Mouse (Mus musculus) forebrain, embryonic 13.5 days (tissue): ENCODE results near the gene Fam169b. TPM values are rescaled to one million over a fixed set of nuclear protein-coding genes. Genes with fewer than 3 reads are reported as not detected.

Experiments
- ATAC-seq: fragments of 200-750 bp; cut with Nextera tagmentation; 2 replicates; pipeline ENCODE4 v1.8.0; 2017
- H3K27ac ChIP-seq: fragments of 300-500 bp; sonication (generic); 2 replicates; pipeline ENCODE4 v1.5.1; 2015; ENCODE audit warnings: inconsistent platforms, mild to moderate bottlenecking, moderate library complexity
- H3K27me3 ChIP-seq: fragments of 300-500 bp; sonication (generic); 2 replicates; pipeline ENCODE4 v1.6.1; 2015; ENCODE audit warnings: mild to moderate bottlenecking, inconsistent platforms
- H3K36me3 ChIP-seq: fragments of 300-500 bp; sonication (generic); 2 replicates; pipeline ENCODE4 v1.6.1; 2015; ENCODE audit warnings: mild to moderate bottlenecking, inconsistent platforms; ENCODE audit not compliant: poor library complexity, severe bottlenecking
- H3K4me1 ChIP-seq: fragments of 300-500 bp; sonication (generic); 2 replicates; pipeline ENCODE4 v1.6.1; 2015; ENCODE audit warnings: inconsistent platforms
- H3K4me2 ChIP-seq: fragments of 300-500 bp; sonication (generic); 2 replicates; pipeline ENCODE4 v1.6.1; 2015; ENCODE audit warnings: inconsistent platforms, mild to moderate bottlenecking, moderate library complexity
- H3K4me3 ChIP-seq: fragments of 300-500 bp; sonication (generic); 2 replicates; pipeline ENCODE4 v1.5.1; 2015; ENCODE audit warnings: mild to moderate bottlenecking, inconsistent platforms
- H3K9ac ChIP-seq: fragments of 300-500 bp; sonication (generic); 2 replicates; pipeline ENCODE4 v1.6.1; 2015; ENCODE audit warnings: mild to moderate bottlenecking, inconsistent platforms
- H3K9me3 ChIP-seq: fragments of 300-500 bp; sonication (generic); replicated peaks from 2 replicates; pipeline ENCODE4 v1.6.1; 2016; ENCODE audit warnings: inconsistent platforms
- WGBS: fragments of 180-500 bp; shearing (Covaris S2); methylation state at CpG from one replicate; pipeline ENCODE4 v1.1.7; 2015; 5-methylcytosine and 5-hydroxymethylcytosine counted together
- polyA plus RNA-seq: library from polyadenylated mRNA; unstranded; fragments of >200 nt; fragmentation: Nextera tagmentation; extraction: Ambion mirVana; gene quantifications from 2 replicates; pipeline ENCODE4 v1.2.1, GENCODE M21; 2015

Gene Fam169b
- polyA plus RNA-seq, result not detected in 2 replicates

DNA sequence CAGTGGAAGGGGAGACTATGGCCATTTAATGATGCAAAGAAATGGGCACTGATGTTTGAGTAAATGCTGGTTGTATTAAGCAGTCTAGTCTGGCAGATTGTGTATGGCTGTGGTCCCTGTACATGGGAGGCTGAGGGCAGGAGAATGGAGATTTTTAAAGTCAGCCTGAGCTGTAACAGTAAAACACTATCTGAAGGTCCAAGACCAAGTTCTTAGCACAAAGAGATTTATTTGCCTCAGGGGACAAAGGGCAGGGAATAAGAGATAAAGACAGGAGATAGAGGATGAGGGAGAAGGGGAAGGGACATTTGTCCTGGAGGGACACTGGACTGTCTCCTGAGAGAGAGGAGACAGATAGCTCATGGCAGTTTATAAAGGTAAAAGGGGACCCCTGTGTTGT is at the start of gene Fam169b:
TSS of gene Fam169b (plus strand) at position 325 of the 400 bp plus-strand sequence.
- no peak within 1 kb of the TSS for H3K9ac ChIP-seq
- H3K4me1 ChIP-seq, result peaks cover 10% of the 10 kb centered on the region
- no peaks in the 10 kb centered on the region for H3K9me3 ChIP-seq
- peaks cover 28% of the 10 kb centered on the region for H3K27me3 ChIP-seq
- no peak within 1 kb of the TSS for H3K4me2 ChIP-seq
- no peaks in the 10 kb centered on the region for H3K36me3 ChIP-seq
- H3K4me3 ChIP-seq, result no peak within 1 kb of the TSS
- no peak within 1 kb of the TSS for H3K27ac ChIP-seq
- no peak for ATAC-seq

DNA sequence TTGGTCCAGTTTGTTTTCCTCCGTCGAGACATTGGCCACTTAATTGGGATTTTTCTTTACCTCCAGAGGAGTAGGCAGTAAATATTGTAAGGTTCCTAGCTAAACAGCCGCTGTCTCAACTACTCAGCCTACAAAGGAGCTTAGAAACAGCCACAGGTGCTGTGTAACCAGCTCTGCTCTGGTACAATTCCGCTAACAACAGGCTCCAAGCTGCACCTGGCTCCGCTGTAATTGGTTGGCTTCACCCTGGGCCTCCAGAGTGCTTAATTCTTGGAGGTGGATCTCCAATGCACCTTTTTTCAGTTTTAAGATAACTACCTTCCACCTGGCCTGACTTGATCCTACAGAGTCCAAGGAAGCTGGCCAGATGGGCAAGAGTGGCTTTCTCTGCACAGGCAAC is 49.6 kb upstream of the Fam169b start:
- Histone ChIP-seq H3K4me3 (no peak overlapping the region), H3K4me2 (no peak overlapping the region), H3K36me3 (peaks cover 67% of the 10 kb centered on the region), H3K9me3 (no peaks in the 10 kb centered on the region), H3K9ac (no peak overlapping the region), H3K27me3 (no peaks in the 10 kb centered on the region), H3K27ac (no peak overlapping the region; the same call in 1 of the 2 replicates), H3K4me1 (peaks cover 29% of the 10 kb centered on the region)
- no peak for ATAC-seq
- 91% methylated on average over 5 of the region's 5 CpGs for WGBS

DNA sequence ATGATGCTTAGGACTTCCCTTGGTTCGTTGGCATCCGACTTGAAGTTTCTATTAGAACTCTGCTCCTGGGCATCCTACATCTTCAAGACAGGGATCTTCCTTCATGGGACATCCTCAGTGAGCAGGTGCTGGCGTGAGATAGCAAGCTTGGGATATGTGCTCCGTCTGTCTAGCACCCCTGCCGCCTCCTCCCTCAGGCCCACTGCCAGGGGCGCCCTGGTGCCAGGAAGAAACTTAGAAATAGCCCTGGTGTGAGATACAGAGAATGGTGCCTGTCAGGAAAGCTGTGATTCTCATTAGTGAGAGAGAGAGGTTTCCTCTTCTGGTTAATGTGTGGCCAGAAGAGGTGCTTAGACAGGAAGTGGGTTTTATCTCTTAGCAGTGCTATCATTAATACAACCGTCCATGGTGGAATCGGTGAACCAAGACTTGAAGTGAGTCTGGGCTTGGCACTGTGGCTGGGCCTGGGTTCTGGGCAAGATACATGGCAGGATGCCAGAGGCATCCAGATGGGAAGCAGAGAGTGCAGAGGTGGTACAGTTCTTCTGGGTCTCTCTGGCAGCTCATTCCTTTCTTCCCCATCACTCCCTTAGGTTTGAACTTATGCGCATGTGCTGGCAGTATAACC is 48.1 kb upstream of the Fam169b start:
- Histone ChIP-seq H3K4me2 (no peak overlapping the region), H3K27me3 (no peaks in the 10 kb centered on the region), H3K27ac (peak overlapping the region; percentile 20), H3K4me1 (peaks cover 31% of the 10 kb centered on the region), H3K36me3 (peaks cover 57% of the 10 kb centered on the region), H3K9ac (no peak overlapping the region), H3K9me3 (no peaks in the 10 kb centered on the region), H3K4me3 (no peak overlapping the region)
- no peak for ATAC-seq
- whole genome bisulfite sequencing, result 90% methylated on average over 9 of the region's 9 CpGs

DNA sequence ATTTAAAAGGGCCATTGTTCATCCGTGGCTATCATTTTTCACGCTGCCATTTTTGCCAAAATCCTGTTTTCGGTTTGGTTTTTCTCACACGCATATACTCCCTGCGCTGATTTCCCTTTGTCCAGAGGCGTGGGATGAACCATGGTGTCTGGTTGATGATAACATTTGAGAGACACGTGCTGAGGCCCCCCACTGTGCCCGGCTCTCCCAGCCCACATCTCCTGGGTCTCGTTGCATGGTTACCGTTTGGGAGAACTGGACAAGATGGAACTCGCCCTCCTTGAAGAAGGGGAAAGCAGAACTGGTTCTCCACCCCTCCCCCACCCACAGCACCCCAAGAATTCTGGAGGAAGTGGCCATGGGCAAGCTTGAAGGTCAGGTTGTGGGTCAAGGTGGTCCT is 46.6 kb upstream of the Fam169b start:
- ATAC-seq, result no peak
- no peak overlapping the region for H3K9ac ChIP-seq
- H3K27ac ChIP-seq, result no peak overlapping the region
- 87% methylated on average over 11 of the region's 11 CpGs for WGBS
- no peaks in the 10 kb centered on the region for H3K9me3 ChIP-seq
- H3K4me2 ChIP-seq, result no peak overlapping the region
- H3K4me1 ChIP-seq, result peaks cover 25% of the 10 kb centered on the region
- H3K36me3 ChIP-seq, result peaks cover 60% of the 10 kb centered on the region
- H3K4me3 ChIP-seq, result no peak overlapping the region
- no peaks in the 10 kb centered on the region for H3K27me3 ChIP-seq

DNA sequence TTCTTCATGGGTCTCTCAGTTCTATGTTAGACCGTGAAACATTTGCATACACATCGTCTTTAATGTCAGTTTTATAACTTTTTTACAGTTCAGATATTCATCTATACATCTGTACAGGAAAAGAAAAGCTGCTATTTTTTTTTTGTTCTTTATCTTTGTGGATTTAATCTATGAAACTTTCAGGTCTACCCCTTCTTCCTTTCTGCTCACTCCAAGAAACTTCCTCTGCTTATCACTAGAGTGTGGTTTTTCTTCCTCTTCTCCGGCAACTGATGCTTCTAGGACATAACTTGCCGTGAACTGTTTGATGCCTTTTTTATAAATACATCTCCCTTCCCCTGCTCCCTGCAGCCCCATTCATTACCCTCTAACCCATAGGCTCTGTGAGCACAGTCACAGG is 46.0 kb upstream of the Fam169b start:
- no peak overlapping the region for H3K27ac ChIP-seq
- no peak overlapping the region for H3K9ac ChIP-seq
- peaks cover 27% of the 10 kb centered on the region for H3K4me1 ChIP-seq
- H3K36me3 ChIP-seq, result peaks cover 54% of the 10 kb centered on the region
- no peak overlapping the region for H3K4me2 ChIP-seq
- no peaks in the 10 kb centered on the region for H3K27me3 ChIP-seq
- WGBS, result 86% methylated on average over 4 of the region's 4 CpGs
- H3K9me3 ChIP-seq, result no peaks in the 10 kb centered on the region
- H3K4me3 ChIP-seq, result no peak overlapping the region
- no peak for ATAC-seq

DNA sequence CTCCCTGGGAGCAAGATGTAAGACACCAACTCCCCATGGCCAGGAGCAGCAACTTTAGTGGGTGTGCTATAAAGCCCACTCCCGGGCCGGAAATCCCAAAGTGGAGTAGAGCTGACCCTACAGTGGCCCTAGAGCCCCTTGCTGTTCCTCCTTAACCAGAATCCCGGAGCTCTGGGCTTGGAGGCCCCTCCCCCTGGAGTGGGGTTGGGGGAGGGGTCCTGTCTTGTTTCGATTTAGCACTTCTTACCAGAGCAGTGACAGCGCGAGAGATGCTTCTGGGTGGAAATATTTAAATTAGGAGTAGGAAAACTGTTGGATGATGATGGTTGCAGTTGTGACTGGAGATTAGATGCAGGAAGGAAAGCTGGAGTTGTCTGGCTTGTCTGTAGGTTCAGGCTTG is 45.1 kb upstream of the Fam169b start:
- ATAC-seq, result peak; percentile 34; the same call in 1 of the 2 replicates
- H3K4me3 ChIP-seq, result no peak overlapping the region
- peaks cover 27% of the 10 kb centered on the region for H3K4me1 ChIP-seq
- H3K27me3 ChIP-seq, result no peaks in the 10 kb centered on the region
- H3K36me3 ChIP-seq, result peaks cover 50% of the 10 kb centered on the region
- no peaks in the 10 kb centered on the region for H3K9me3 ChIP-seq
- H3K4me2 ChIP-seq, result no peak overlapping the region
- H3K27ac ChIP-seq, result peak overlapping the region; percentile 54
- 42% methylated on average over 6 of the region's 6 CpGs for WGBS
- H3K9ac ChIP-seq, result no peak overlapping the region

DNA sequence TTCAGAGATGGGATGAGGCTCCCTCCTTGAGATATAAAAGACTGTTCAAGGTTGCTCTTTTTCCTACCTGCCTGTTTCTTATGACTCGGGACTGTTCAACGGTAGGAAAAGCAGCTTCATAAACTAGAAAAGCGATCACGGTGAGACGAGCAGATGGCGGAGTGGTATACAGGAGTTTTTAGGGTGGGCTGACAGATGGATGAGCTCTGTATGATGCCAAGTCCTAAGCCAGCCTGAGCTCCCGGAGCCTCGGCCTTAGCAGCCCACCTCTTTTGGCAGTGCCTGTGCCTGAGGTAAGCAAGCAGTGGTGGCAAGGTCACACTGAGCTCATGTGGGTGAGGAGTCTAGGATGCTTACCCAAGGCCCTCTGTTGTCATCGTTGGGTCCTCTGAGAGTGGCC is 42.8 kb upstream of the Fam169b start:
- H3K4me2 ChIP-seq, result no peak overlapping the region
- no peaks in the 10 kb centered on the region for H3K9me3 ChIP-seq
- H3K4me3 ChIP-seq, result no peak overlapping the region
- H3K36me3 ChIP-seq, result peaks cover 33% of the 10 kb centered on the region
- H3K27me3 ChIP-seq, result no peaks in the 10 kb centered on the region
- ATAC-seq, result peak; percentile 40; the same call in 1 of the 2 replicates
- H3K27ac ChIP-seq, result no peak overlapping the region
- WGBS, result 82% methylated on average over 9 of the region's 9 CpGs
- peaks cover 32% of the 10 kb centered on the region for H3K4me1 ChIP-seq
- no peak overlapping the region for H3K9ac ChIP-seq

DNA sequence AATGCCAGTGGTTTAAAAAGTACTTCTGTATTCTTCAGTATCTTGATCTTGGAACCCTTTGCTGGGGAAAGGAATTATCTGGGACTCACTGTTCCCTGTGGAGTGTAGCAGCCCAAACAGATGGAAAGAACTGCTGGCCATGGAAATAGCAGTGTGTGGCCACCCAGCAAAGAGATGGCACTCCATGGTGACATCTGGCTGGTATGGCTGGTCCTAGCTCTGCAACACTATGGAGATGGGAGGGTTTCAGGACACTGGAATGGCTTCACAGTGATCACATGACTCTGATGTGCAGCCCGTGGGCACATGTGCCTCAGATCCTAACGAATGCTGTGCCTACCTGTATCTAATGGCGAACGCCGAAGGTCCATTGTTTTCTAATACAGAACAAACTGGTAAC is 41.1 kb upstream of the Fam169b start:
- H3K27me3 ChIP-seq, result no peaks in the 10 kb centered on the region
- H3K27ac ChIP-seq, result no peak overlapping the region
- no peak overlapping the region for H3K4me3 ChIP-seq
- H3K9me3 ChIP-seq, result no peaks in the 10 kb centered on the region
- no peak for ATAC-seq
- WGBS, result 79% methylated on average over 5 of the region's 5 CpGs
- no peak overlapping the region for H3K9ac ChIP-seq
- H3K4me1 ChIP-seq, result peaks cover 29% of the 10 kb centered on the region
- peaks cover 20% of the 10 kb centered on the region for H3K36me3 ChIP-seq
- no peak overlapping the region for H3K4me2 ChIP-seq

DNA sequence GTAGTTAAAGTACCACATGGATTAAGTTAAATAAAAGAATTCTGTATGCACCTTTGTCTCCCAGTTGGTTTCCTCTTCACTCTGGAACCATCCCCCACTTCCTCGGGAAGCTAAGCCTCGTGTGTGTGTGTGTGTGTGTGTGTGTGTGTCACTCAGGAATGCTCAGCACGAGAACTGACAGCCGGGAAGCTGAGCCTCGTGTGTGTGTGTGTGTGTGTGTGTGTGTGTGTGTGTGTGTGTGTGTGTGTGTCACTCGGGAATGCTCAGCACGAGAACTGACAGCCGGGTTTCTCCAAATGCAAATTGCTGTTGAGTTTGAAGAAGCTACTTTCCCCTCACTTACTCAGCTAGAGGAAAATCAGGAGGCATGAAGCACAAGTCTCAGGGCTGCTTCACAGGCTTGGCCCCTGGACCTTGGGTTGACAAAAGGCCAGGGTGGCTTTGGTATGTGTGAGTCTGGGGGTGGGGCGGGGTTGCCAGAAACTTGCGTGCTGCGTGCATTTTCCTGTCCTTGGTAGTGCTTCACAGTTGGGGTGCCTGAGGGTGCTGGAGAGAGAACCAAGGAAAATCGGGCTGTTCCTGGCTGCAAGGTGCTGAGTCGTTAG is 39.9 kb upstream of the Fam169b start:
- Histone ChIP-seq H3K9me3 (no peaks in the 10 kb centered on the region), H3K9ac (no peak overlapping the region), H3K27me3 (no peaks in the 10 kb centered on the region), H3K4me1 (peaks cover 20% of the 10 kb centered on the region), H3K36me3 (peaks cover 15% of the 10 kb centered on the region), H3K4me3 (no peak overlapping the region), H3K4me2 (no peak overlapping the region), H3K27ac (no peak overlapping the region)
- 26% methylated on average over 13 of the region's 13 CpGs for WGBS
- peak; percentile 43 for ATAC-seq

DNA sequence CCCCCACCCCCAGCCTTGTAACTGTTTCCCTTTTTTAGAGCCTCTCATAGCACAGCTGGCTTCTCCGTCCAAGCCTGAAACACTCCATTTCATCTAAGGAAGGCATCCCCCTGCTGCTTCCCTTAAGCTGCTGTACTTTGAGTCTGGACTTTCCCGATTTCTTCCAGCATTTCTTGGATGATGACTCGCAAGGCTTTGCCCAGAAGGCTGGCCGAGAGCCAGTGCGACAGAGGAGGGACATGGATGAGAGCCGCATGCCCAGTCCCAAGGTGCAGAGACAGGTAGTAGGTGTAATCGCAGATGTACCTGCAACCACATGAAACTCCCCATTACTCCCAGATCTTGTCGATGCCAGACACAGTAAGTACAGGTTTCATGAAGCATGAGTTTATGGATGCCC is 36.8 kb upstream of the Fam169b start:
- Histone ChIP-seq H3K4me1 (peaks cover 15% of the 10 kb centered on the region), H3K9ac (no peak overlapping the region), H3K4me3 (no peak overlapping the region), H3K36me3 (peaks cover under 1% of the 10 kb centered on the region; the same call in 1 of the 2 replicates), H3K27ac (no peak overlapping the region), H3K9me3 (no peaks in the 10 kb centered on the region), H3K27me3 (no peaks in the 10 kb centered on the region), H3K4me2 (no peak overlapping the region)
- WGBS, result 83% methylated on average over 8 of the region's 8 CpGs
- ATAC-seq, result no peak

DNA sequence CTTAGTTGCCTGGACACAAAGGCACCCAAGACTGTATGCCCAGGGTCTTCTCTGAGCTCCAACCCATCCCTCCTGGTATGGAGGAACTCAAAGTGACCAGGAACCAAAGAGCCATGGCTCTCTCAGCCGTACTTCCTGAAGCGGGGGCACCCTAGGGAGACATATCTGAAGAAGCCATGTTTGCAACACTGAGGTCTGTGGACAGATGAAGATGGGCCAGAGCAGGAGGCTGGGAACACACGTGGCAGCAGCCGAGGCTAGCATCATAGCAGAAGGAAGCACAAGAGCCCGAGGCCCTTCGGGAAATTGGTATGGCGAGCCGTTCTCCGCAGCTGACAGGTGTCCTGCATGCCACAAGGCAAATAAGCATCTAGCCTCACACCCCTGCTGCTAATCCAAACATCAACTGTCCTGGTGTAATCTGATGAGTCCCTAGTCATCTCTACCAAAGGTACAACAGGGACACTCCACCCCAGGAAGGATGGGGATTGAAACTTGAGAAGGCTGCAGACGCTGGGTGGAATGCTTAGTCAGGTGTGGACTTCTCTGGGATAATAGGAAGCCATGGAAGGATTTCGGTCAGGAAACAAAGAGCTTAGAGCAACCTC is 34.3 kb upstream of the Fam169b start:
- 63% methylated on average over 11 of the region's 11 CpGs for WGBS
- no peak for ATAC-seq
- no peaks in the 10 kb centered on the region for H3K36me3 ChIP-seq
- no peak overlapping the region for H3K9ac ChIP-seq
- no peaks in the 10 kb centered on the region for H3K27me3 ChIP-seq
- H3K9me3 ChIP-seq, result no peaks in the 10 kb centered on the region
- H3K4me2 ChIP-seq, result no peak overlapping the region
- no peak overlapping the region for H3K27ac ChIP-seq
- H3K4me1 ChIP-seq, result peaks cover under 1% of the 10 kb centered on the region; the same call in 1 of the 2 replicates
- no peak overlapping the region for H3K4me3 ChIP-seq

DNA sequence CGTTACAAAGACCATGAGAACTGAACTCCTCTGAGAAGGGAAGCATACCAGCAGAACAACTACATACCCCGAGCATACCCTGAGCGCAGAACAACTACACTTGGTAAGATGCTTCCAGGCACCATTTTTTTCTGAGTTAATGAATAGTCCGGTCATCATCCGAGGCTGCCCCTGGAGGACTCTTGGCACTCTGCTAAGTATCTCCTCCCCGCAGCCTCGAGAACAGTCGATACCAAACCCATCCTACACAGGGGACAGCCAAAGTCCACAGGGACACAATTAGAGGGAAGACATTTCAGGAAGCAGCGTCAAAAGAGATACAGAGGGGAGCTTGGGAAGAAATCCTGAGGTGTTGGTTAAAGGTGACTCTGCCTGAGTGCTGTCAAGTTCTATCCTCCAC is 32.4 kb upstream of the Fam169b start:
- H3K4me1 ChIP-seq, result no peaks in the 10 kb centered on the region
- no peaks in the 10 kb centered on the region for H3K27me3 ChIP-seq
- no peak for ATAC-seq
- no peak overlapping the region for H3K4me3 ChIP-seq
- H3K9me3 ChIP-seq, result no peaks in the 10 kb centered on the region
- H3K36me3 ChIP-seq, result no peaks in the 10 kb centered on the region
- H3K9ac ChIP-seq, result no peak overlapping the region
- H3K4me2 ChIP-seq, result no peak overlapping the region
- WGBS, result 87% methylated on average over 9 of the region's 9 CpGs
- no peak overlapping the region for H3K27ac ChIP-seq
